Mouse (Mus musculus) retina, postnatal 7 days (tissue): ENCODE results near the gene Rassf2.
A peak's percentile ranks its signal among the peaks of the same experiment; 100 is the strongest.

Experiments used
- DNase-seq: peaks from one replicate; pipeline ENCODE4 v3.0.0-alpha.2; 2012; ENCODE audit warnings: low read depth, low spot score

Rassf2 gene

GRCm38 (mm10) chr2:131955264-131955663 is 74.8 kb downstream of the Rassf2 start:
- DNase-seq: no peak

GRCm38 (mm10) chr2:131954835-131955234 is 75.2 kb downstream of the Rassf2 start:
- no peak for DNase-seq

GRCm38 (mm10) chr2:131953711-131954110 is 76.3 kb downstream of the Rassf2 start:
- no peak for DNase-seq

GRCm38 (mm10) chr2:131952961-131953538 is 77.0 kb downstream of the Rassf2 start:
- no peak for DNase-seq

- DNase-seq: no peak
Measured at GRCm38 (mm10) chr2:131952456-131952855, 77.6 kb downstream of the Rassf2 start.

GRCm38 (mm10) chr2:131950598-131951095 is 79.4 kb downstream of the Rassf2 start, which contains the start of gene Prnd:
Gene Prnd (plus strand): TSS chr2:131950861.
- no peak for DNase-seq

GRCm38 (mm10) chr2:131949767-131950597 is 80.1 kb downstream of the Rassf2 start:
- DNase-seq: peak; percentile 37

GRCm38 (mm10) chr2:131948916-131949639 is 81.0 kb downstream of the Rassf2 start:
- DNase-seq: no peak

- DNase-seq: no peak
Measured at GRCm38 (mm10) chr2:131948156-131948555, 81.9 kb downstream of the Rassf2 start.

GRCm38 (mm10) chr2:131946351-131946750 is 83.7 kb downstream of the Rassf2 start:
- no peak for DNase-seq

GRCm38 (mm10) chr2:131945765-131946164 is 84.3 kb downstream of the Rassf2 start:
- no peak for DNase-seq

- peak; percentile 50 for DNase-seq
Measured at GRCm38 (mm10) chr2:131945225-131945624, 84.8 kb downstream of the Rassf2 start.

GRCm38 (mm10) chr2:131944370-131944769 is 85.7 kb downstream of the Rassf2 start:
- no peak for DNase-seq

GRCm38 (mm10) chr2:131941501-131941900 is 88.6 kb downstream of the Rassf2 start:
- DNase-seq: no peak

GRCm38 (mm10) chr2:131940506-131940905 is 89.6 kb downstream of the Rassf2 start:
- no peak for DNase-seq
